Mouse (Mus musculus) heart, adult 9 months (tissue): ENCODE measurements around the gene Tuba3a.

Experiments used
- DNase-seq, 2 experiments: peaks; one replicate each; pipeline ENCODE4 v3.0.0; 2022; ENCODE audit warnings: low spot score in 2 of 2

The Tuba3a gene

GRCm38 (mm10) chr6:125231117-125232044 lies 54.5 kb downstream of the Tuba3a start, which contains the start of gene Tapbpl:
Gene Tapbpl (minus strand): TSS chr6:125231860.
- peak; percentile 74 to 76 for DNase-seq

DNA sequence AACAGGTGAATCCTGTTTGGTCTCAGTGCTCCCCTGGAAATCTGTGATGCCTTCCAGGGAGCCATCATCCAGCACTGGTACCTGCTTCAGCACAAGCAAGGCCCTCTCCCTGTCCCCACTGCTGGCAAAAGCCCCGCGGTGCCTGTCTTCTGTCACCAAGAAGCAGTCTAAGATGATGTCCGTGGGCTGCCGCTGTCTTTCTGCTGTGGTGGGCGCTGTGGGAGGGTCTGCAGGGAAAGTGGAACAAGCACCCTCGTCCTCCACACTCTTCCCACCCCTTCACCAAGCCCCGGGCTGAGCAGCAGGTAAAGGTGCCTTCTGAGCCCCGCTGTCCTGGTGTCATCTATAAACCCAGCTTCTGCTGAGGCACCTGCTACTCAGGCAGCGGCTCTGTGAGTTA lies 55.3 kb downstream of the Tuba3a start:
- no peak for DNase-seq
